Mouse (Mus musculus): ENCODE data around the gene Iqch. TPM values are rescaled to one million over a fixed set of nuclear protein-coding genes. Genes with fewer than 3 reads are reported as not detected.

The Iqch gene
- polyA plus RNA-seq, 1 experiment from 2014 or later = 0.09 TPM

DNA sequence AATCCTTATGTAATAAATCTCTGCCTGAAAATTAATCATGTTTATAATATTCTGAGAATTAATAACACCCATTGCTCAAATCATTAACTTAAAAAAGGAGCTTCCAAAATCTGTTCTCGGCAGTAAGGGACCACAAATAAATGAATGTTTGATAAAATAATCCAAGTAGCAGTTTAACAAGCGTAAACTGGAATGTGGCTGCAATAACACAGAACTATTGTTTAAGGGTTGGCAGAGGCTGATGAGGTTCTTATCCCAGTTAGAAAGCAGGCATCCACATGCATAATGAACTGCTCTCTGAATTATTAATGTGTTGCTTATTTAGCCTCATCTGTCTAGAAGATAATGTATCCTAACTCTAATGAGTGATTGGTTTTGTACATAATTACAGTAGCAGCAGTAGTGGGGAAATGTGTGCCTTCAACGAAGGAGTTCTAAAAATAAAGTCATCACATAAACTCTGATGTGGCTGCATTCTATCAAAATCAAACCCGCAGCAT is 151.7 kb downstream of the Iqch start:
- H3K4me3 ChIP-seq (ENCODE audit: low read depth, low read length) = no peak overlapping the region
- no peaks in the 10 kb centered on the region for H3K27me3 ChIP-seq (ENCODE audit: insufficient read depth, low read length)
- no peak overlapping the region for H3K4me2 ChIP-seq (ENCODE audit: low read depth, low read length)
- TF ChIP-seq CTCF (IDR thresholded peaks at IDR 0.05; ENCODE audit: low read depth) (no peak), EP300 (IDR thresholded peaks at IDR 0.05; ENCODE audit: low read depth) (no peak)
- no peaks in the 10 kb centered on the region for H3K36me3 ChIP-seq (replicated peaks; ENCODE audit: insufficient read depth, low read length)
- ATAC-seq (no peak), DNase-seq (no peak)
- no peak overlapping the region for H3K9ac ChIP-seq (replicated peaks)
- WGBS (ENCODE audit: insufficient replicate concordance) = 66% methylated on average over 4 of the region's 4 CpGs
- no peak overlapping the region for H3K27ac ChIP-seq (ENCODE audit: low read depth)
- H3K9me3 ChIP-seq (ENCODE audit: low read length) = no peaks in the 10 kb centered on the region
- H3K4me1 ChIP-seq (ENCODE audit: insufficient read depth) = no peaks in the 10 kb centered on the region

DNA sequence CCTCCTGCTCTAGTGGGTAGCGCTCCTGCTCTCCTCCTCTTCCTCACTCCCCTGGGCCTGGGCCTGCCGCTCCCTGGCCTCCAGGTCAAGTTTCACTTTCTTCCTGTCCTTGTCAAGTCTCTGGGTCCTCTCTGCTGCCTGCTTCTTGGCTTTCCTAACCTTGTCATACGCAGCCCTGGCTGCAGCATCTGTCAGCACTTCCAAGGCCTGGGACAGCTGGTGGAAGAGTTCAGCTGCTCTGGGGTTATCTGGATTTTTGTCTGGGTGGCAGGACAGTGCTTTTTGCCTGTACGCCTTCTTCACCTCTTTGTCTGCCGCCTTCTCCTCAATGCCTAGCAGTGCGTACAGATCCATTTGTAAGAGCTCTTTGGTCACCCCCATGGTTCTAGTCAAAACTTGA is 158.6 kb downstream of the Iqch start:
- H3K4me2 ChIP-seq (ENCODE audit: low read depth, low read length) = no peak overlapping the region
- WGBS (ENCODE audit: insufficient replicate concordance) = 75% methylated on average over 6 of the region's 6 CpGs
- H3K9ac ChIP-seq (replicated peaks) = no peak overlapping the region
- H3K9me3 ChIP-seq (ENCODE audit: low read length) = no peaks in the 10 kb centered on the region
- TF ChIP-seq EP300 (IDR thresholded peaks at IDR 0.05; ENCODE audit: low read depth) (no peak), CTCF (IDR thresholded peaks at IDR 0.05; ENCODE audit: low read depth) (no peak)
- no peak overlapping the region for H3K4me3 ChIP-seq (ENCODE audit: low read depth, low read length)
- no peaks in the 10 kb centered on the region for H3K4me1 ChIP-seq (ENCODE audit: insufficient read depth)
- DNase-seq (no peak), ATAC-seq (no peak)
- no peaks in the 10 kb centered on the region for H3K36me3 ChIP-seq (replicated peaks; ENCODE audit: insufficient read depth, low read length)
- H3K27ac ChIP-seq (ENCODE audit: low read depth) = no peak overlapping the region
- no peaks in the 10 kb centered on the region for H3K27me3 ChIP-seq (ENCODE audit: insufficient read depth, low read length)

DNA sequence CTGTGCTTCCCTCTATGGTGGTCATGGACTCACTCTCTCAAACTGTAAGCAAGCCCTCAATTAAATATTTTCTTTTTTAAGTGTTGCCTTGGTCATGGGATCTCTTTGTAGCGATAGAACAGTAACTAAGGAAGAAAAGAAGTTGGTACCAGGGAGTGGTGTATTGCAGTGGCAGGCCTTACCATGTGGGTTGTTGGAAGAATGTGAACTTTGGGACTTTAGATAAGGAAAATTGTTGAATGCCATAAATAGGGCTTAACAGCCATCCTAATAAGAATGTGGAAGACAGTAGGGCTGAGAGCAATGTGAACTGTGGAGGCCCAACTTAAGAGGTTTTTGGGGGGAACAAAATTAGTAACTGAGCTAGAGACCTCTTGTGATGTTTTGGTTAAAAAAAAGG is 171.6 kb downstream of the Iqch start:
- Histone ChIP-seq H3K4me2 (ENCODE audit: low read depth, low read length) (no peak overlapping the region), H3K27me3 (ENCODE audit: insufficient read depth, low read length) (no peaks in the 10 kb centered on the region), H3K36me3 (replicated peaks; ENCODE audit: insufficient read depth, low read length) (no peaks in the 10 kb centered on the region), H3K9me3 (ENCODE audit: low read length) (no peaks in the 10 kb centered on the region), H3K27ac (ENCODE audit: low read depth) (no peak overlapping the region), H3K9ac (replicated peaks) (no peak overlapping the region), H3K4me3 (ENCODE audit: low read depth, low read length) (no peak overlapping the region), H3K4me1 (ENCODE audit: insufficient read depth) (no peaks in the 10 kb centered on the region)
- WGBS (ENCODE audit: insufficient replicate concordance) = 71% methylated on average over 1 of the region's 1 CpGs
- ATAC-seq = no peak
- no peak for TF ChIP-seq EP300 (IDR thresholded peaks at IDR 0.05; ENCODE audit: low read depth)
- TF ChIP-seq CTCF (IDR thresholded peaks at IDR 0.05; ENCODE audit: low read depth) = no peak
- DNase-seq = no peak

GRCm38 (mm10) chr9:63421096-63421736 is 181.1 kb downstream of the Iqch start:
- peak; percentile 20 for TF ChIP-seq CTCF (IDR thresholded peaks at IDR 0.05; ENCODE audit: low read depth)
- TF ChIP-seq EP300 (IDR thresholded peaks at IDR 0.05; ENCODE audit: low read depth) = no peak
- DNase-seq = no peak
- WGBS (ENCODE audit: insufficient replicate concordance) = 50% methylated on average over 9 of the region's 9 CpGs

DNA sequence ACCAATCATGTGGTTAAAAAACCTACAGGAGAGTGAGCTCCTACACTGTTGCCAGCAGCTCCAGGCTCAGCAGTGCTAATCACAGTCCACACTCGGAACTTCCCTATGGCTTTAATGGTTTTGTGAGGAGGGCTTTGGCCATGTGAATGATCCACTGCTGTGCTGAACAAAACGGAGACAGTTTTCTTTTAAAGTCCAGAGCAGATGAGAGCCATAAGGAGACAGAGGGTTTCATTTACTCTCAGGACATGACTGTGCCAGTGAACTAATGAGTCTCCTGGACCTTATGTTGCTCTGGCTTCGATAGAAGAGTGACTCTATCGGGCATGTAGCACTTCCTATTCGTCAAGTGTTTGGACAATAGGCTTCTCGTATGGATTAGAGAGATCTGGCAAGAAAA is 181.9 kb downstream of the Iqch start:
- Histone ChIP-seq H3K27me3 (ENCODE audit: insufficient read depth, low read length) (no peaks in the 10 kb centered on the region), H3K27ac (ENCODE audit: low read depth) (no peak overlapping the region)

More at GRCm38 (mm10) chr9:63421096-63421736, 181.1 kb downstream of the Iqch start:
- Histone ChIP-seq H3K4me3 (ENCODE audit: low read depth, low read length) (no peak overlapping the region), H3K27me3 (ENCODE audit: insufficient read depth, low read length) (no peaks in the 10 kb centered on the region), H3K9ac (replicated peaks) (no peak overlapping the region), H3K36me3 (replicated peaks; ENCODE audit: insufficient read depth, low read length) (no peaks in the 10 kb centered on the region), H3K4me1 (ENCODE audit: insufficient read depth) (no peaks in the 10 kb centered on the region), H3K27ac (ENCODE audit: low read depth) (no peak overlapping the region), H3K4me2 (ENCODE audit: low read depth, low read length) (no peak overlapping the region), H3K9me3 (ENCODE audit: low read length) (no peaks in the 10 kb centered on the region)
- no peak for ATAC-seq

DNA sequence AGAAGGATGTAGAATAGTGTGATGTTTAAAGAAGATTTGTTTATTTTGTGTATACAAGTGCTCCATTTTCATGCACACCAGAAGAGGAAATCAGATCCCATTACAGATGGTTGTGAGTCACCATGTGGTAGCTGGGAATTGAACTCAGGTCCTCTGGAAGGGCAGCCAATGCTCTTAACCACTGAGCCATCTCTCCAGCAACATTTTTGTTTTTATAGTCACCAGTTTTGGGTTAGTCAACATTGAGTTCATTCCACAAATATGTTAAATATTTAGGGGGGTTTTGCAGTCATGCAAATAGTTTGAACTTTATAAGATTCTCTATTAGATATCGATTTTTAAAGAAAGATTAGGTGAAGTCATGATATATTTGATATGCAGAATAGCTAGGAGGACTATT is 202.1 kb downstream of the Iqch start:
- no peak overlapping the region for H3K27ac ChIP-seq (ENCODE audit: low read depth)
- peaks cover 4% of the 10 kb centered on the region for H3K4me1 ChIP-seq (ENCODE audit: insufficient read depth)
- no peaks in the 10 kb centered on the region for H3K9me3 ChIP-seq (ENCODE audit: low read length)
- TF ChIP-seq CTCF (IDR thresholded peaks at IDR 0.05; ENCODE audit: low read depth) (no peak), EP300 (IDR thresholded peaks at IDR 0.05; ENCODE audit: low read depth) (no peak)
- H3K4me3 ChIP-seq (ENCODE audit: low read depth, low read length) = no peak overlapping the region
- 89% methylated on average over 1 of the region's 1 CpGs for WGBS (ENCODE audit: insufficient replicate concordance)
- no peaks in the 10 kb centered on the region for H3K36me3 ChIP-seq (replicated peaks; ENCODE audit: insufficient read depth, low read length)
- H3K4me2 ChIP-seq (ENCODE audit: low read depth, low read length) = no peak overlapping the region
- H3K27me3 ChIP-seq (ENCODE audit: insufficient read depth, low read length) = no peaks in the 10 kb centered on the region
- no peak for DNase-seq
- no peak for ATAC-seq
- no peak overlapping the region for H3K9ac ChIP-seq (replicated peaks)

More for the DNA sequence above, 181.9 kb downstream of the Iqch start:
- no peaks in the 10 kb centered on the region for H3K9me3 ChIP-seq (ENCODE audit: low read length)
- H3K4me1 ChIP-seq (ENCODE audit: insufficient read depth) = no peaks in the 10 kb centered on the region
- DNase-seq (no peak), ATAC-seq (no peak)
- H3K36me3 ChIP-seq (replicated peaks; ENCODE audit: insufficient read depth, low read length) = no peaks in the 10 kb centered on the region
- H3K4me2 ChIP-seq (ENCODE audit: low read depth, low read length) = no peak overlapping the region
- H3K4me3 ChIP-seq (ENCODE audit: low read depth, low read length) = no peak overlapping the region
- no peak overlapping the region for H3K9ac ChIP-seq (replicated peaks)
- 65% methylated on average over 6 of the region's 6 CpGs for WGBS (ENCODE audit: insufficient replicate concordance)
- no peak for TF ChIP-seq EP300 (IDR thresholded peaks at IDR 0.05; ENCODE audit: low read depth)
- TF ChIP-seq CTCF (IDR thresholded peaks at IDR 0.05; ENCODE audit: low read depth) = no peak

Measured in liver, postnatal 0 days (tissue).